Mouse (Mus musculus) adrenal gland, postnatal 4 days (tissue): ENCODE data around the gene Fdps. TPM values are rescaled to one million over a fixed set of nuclear protein-coding genes. Genes with fewer than 3 reads are reported as not detected.

ENCODE experiments used
- DNase-seq, 2 experiments: peaks; one replicate each; pipeline ENCODE4 v3.0.0; 2021 to 2022; ENCODE audit warnings: low spot score in 2 of 2, mixed read lengths in 2 of 2
- long read RNA-seq, 2 experiments: library from polyadenylated mRNA; stranded (forward); transcript quantifications; one replicate each; pipeline ENCODE4 v2.0.0; 2021
- total RNA-seq, 2 experiments: library from RNA; stranded (reverse); gene quantifications; 2 replicates each; pipeline ENCODE4 v1.2.3; 2021

The Fdps gene
- total RNA-seq = 10 to 100 TPM; 79.4 to 85.0 TPM
- long read RNA-seq, experiment 1, transcript Fdps-201 (10 exons, 1,237 nt) = major isoform, 44 of 63 reads
- long read RNA-seq, experiment 1, partial matches to known transcripts = 10 of 63 reads
- long read RNA-seq, experiment 1, other reads (novel, unspliced or antisense) = 5 of 63 reads
- long read RNA-seq, experiment 2, transcript Fdps-201 (10 exons, 1,237 nt) = major isoform, 62 of 96 reads
- long read RNA-seq, experiment 2, transcript Fdps-203 (11 exons, 1,382 nt) = minor isoform, 10 of 96 reads
- long read RNA-seq, experiment 2, partial matches to known transcripts = 16 of 96 reads
- long read RNA-seq, experiment 2, other reads (novel, unspliced or antisense) = 6 of 96 reads

DNA sequence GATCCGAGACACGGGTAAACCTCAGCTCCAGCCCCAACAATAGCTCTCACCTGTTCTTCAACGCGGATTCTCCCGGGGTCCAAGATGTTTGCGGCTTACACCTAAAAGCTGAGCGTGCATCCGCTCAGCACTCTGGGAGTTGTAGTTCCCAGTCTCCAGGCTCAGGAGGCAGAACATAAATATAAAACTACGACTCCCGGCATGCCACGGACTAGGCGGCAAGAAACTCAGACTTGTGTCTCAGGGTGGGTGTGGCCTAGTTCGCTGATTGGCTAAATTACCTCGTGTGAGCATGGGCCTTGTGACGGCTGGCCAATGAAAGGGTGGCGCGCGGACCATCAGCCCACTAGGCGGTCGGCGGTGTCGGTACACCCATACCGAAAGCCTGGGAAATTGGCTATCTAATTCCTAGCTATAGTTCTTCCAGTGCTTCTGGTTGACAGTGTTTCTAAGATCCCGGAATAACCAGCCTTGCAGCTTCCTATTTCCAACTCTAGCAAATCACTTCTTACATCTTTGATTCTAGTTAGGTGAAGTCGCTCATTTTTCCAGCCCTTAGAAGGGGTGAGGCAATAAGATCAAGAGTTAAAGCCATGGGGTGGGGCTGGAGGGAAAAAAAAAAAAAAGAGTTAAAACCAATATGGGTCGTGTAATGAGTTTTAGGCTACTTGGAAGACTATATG, at the start of gene Fdps:
Gene Fdps, minus strand, starts transcription at position 148 of the 683 bp plus-strand sequence.
- DNase-seq = peak; percentile 58 to 84

GRCm38 (mm10) chr3:89148567-89148966, 46.8 kb upstream of the Fdps start:
- DNase-seq = no peak

DNA sequence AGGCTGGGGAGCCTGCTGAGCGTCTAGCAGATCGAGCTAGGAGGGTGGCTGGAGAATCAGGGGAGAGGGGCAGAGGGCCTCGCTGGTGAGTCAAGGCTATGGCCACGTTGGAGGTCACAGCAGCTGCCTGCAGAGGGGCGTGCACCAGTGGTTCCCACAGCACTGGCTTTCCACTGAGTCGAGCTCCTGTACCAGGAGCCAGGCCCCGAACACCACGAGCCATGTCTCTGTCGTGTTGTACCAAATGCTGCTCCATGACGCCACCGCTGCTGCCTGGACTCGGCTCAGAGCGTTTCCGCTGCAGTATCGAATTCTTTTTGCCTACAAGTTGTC, 46.2 kb upstream of the Fdps start:
- no peak for DNase-seq

GRCm38 (mm10) chr3:89147101-89147978, 45.6 kb upstream of the Fdps start:
- DNase-seq = no peak

DNA sequence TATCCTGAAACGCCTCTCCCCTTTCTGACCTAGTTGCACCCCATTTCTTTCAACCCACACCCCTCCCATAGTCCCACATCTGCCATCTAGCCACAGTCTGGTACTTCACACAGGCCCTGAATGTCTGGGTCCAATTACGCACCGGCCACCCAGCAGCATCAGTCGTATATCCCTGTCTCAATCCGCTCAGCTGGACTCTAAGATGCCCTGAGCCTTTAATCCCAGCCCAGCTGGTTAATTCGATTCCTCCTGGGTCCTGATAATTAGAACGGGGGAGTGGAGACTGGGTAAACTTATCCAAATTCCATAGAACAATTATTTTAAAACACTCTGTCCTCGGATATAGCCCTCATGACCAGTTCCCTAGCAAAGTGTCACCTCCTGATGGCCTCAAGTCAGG, 43.8 kb upstream of the Fdps start:
- DNase-seq = no peak

DNA sequence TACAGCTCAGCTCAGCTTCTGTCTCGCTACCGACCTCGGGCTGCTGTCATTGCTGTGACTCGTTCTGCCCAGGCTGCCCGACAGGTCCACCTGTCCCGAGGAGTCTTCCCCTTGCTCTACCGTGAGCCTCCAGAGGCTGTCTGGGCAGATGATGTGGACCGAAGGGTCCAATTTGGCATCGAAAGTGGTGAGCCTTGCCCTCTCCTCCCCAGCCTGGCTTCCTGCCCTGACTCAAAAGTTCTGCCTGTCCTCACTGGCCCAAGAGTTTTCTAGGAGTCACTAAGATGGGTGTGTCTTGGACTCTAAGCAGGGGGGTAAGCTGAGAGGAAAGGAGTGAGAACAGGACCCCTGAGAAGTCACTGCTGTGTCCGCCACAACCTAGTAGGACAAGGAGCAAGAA, 43.1 kb upstream of the Fdps start:
- no peak for DNase-seq

DNA sequence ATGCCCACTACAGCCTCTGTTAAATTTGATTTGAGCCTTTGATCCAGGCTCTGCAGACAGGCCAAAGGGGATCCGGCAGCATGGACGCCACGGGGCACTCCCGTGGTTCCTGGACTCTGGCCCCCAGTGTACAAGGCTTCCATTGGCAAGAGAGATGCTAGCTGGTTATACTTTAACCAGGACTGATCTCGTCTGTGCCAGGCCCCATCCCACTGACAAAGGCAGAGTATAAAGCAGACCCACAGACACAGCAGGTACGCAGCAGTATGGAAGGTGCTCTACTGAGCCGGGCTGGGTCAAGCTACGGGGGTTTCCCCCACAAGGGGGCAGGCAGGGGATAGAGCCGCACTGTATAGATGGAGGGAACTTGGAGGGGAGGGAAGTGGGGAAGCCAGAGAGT, 34.6 kb upstream of the Fdps start:
- no peak for DNase-seq

DNA sequence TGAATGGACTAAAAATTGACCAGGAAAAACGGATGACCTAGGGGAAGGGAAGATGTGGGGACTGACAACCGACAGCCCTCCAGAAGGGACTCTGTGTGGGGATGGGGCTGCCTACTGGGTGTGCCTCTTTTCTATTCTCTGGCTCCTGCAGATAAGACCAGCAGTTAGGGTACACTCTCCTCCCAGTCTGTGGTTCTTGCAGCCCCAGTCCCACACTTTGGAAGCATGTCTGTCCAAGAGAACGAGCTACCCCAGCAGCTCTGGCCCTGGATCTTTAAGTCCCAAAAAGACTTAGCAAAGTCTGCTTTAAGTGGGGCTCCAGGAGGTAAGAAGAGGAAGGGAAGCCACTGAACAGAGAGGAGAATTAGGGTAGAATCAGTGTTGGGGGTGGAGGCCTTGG, 34.2 kb upstream of the Fdps start, which contains the start of gene Pklr:
Gene Pklr, plus strand, starts transcription at position 185 of the 400 bp plus-strand sequence.
- no peak for DNase-seq

DNA sequence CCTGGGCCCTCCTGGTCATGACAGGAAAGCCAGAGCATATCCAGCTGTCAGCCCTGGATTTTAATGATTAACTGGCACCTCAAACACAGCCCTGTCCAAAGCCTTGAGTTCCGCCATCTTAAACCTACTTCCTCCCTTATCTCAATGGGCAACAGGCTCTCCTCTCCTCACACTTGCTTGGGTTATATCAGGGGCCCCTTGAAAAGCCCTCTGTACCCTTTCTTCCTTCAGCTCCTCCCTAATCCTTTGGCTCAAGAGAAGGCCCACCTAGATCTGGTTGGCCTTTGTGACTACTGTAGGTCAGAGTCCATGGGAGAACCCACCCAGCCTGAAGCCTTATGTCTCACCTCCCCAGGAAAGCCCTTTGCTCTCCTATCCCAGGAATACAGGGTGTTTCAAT, 32.0 kb upstream of the Fdps start:
- DNase-seq = no peak

DNA sequence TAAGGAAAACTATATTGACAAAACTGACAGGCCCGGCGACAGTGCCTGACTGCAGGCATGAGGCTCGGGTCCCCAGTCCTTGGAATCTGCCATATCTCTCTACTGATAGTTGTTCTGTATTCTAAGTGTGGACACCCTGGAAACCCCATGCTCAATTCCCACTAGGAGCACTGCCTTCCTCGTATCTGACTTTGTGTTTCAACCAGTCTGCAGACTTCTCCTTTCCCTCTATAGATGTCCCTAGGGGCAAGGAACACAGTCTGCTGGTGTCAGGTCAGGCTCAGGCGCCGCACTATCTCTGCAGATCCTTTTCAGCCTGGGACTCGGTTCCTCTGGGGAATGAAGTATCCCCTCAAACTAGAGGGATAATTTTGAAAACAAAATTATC, 31.3 kb upstream of the Fdps start:
- no peak for DNase-seq

DNA sequence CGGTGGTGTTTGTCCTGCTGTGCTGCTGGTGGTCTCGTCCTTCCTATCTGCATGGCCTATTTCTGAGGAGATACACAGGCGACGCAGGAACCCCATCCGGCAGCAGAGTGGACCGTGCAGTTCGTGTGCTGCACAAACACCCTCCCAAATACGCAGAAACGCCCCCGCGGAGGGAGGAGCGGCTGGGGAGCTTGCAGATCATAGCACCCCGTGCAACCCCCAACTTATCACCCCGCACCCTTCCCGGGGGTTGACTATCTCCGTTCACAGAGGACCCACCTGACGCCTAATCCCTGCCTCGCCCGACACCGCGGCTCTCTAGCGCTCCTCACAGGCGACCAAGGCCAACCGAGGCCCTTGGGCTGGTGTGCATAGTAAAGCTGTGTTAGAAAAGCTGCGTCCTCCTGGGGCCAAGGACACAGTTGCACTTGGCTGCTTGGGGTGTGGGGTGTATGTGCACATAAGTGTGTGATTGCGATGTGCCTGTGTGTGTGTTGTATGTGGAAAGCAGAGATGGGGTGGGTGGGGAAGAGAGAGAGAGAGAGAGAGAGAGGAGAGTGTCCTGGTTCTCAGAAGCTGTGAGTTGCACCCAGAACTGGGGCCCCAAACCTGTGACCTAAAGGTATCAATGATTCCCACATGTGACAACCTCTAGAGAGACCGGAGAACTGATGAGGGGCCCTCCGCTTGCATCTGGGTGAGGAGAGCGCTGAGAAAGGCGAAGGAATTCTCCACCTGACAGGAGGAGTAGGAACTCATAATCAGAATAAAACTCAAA, 30.7 kb upstream of the Fdps start:
- peak in 1 of 2 experiments; percentile 50 for DNase-seq

- no peak for DNase-seq
These were observed 30.1 kb upstream of the Fdps start for GRCm38 (mm10) chr3:89131816-89132215.

DNA sequence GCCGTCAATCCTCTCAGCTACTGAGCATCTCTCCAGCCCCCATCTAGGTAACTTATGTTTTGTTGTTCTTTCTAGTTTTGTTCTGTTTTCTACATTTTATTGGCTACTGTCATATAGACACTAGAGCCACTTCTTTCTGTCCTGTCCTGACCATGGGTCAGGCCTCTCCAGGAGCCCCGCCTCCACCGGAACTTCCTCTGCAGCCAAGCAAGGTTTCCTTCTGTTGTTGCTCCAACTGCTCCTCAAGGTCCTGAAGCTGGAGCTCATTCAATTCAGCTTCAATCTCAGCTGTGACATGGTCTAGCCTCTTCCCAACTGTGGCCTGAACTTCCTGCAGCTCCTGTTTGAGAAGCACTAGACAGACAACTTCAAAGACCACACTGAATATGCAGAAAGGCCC, 28.1 kb upstream of the Fdps start:
- no peak for DNase-seq

DNA sequence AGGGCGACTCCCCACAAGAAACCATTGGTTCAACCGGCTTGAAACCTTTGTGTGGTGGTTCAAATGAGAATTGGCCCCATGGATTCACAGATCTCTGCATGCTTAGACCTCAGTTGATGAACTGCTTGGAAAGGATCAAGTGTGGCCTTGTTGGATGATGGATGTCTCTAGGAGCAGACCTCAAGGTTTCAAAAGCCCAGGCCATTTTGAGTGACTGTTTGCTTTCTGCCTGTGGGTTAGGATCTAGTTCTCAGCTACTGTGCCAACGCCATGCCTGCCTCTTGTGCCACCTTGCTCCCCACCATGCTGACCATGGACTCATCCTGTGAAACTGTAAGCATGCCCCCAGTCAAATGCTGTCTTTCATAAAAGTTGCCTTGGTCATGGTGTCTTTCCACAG, 24.2 kb upstream of the Fdps start:
- DNase-seq = no peak

DNA sequence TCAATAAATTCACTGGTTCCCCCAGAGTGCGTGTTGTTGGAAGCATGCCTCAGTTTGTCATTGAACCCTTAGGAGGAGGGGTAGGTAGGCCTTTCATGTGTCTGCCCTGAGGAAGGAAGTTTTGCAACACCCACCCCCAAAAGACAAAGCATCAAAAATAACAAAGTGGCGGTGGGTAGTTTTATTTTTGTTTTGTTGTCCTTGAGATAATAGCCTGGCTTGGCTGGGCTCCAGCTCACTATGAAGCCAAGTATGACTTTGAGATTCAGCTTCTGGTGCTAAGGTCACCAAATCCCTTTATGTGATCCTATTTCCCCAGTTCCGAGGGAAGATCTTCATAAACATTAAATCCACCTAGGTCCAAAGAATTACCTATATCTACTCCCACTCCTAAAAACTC, 22.5 kb upstream of the Fdps start:
- no peak for DNase-seq

DNA sequence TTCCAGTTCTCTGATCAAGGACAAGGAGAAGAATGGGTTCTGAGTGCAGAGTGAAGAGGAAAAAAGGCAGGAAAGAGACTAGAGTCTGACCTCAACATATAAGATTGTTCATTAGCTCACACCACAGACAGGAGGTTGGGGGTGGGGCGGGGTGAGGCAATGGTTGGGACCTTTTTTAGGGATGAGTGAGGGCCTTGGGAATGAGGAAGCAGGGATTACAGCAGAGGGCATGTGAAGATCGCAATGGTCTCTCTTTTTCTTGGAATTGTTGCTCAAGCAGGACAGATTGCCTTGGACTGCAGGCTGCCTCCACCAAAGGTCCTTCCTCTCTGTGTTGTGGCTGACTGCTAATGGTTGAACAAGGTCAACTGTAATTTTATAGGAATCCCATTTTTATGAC, 21.6 kb upstream of the Fdps start:
- DNase-seq = no peak

- DNase-seq = no peak
These were observed 13.8 kb upstream of the Fdps start for GRCm38 (mm10) chr3:89115522-89115921.

DNA sequence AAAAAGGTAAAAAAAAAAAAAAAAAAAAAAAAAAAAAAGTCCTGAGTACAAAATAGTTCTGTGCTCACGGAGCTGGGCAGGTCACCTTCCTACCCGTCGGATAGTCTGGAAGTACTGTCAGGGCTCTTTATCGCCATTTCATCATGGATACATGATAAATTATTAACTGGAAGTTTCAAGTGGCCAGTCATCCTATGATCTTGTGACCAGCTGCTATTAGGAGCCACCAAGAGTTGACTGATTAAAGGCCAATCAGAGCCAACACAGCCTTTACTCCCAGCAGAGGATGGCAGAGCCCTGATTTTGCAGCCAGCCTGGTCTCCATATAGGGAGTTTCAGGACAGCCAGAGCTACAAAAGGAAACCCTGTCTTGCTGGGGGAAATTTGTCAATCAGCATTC, 11.3 kb upstream of the Fdps start:
- DNase-seq = no peak

DNA sequence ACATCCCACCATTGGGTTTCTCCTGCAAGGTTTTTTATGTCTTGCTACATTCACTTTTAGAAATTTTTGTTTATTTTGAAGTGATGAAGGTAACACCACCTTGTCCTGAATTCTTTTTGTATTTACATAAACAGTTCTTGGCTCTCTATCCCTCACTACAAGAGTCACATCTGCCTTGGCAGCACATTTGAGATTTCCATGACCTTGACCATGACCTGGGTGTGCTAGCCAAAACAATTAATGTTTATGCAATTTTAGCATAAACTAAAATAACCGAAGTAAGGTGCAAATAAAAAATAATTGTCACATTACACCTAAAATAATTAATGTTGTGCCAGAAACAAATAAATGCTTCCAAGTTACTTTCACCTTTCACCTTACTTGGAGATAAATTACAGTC, 6.4 kb upstream of the Fdps start:
- DNase-seq = no peak

GRCm38 (mm10) chr3:89107545-89107944, 5.8 kb upstream of the Fdps start:
- DNase-seq = no peak

GRCm38 (mm10) chr3:89106881-89107280, 5.1 kb upstream of the Fdps start:
- no peak for DNase-seq
